Mouse (Mus musculus): Measurements from ENCODE around the gene Bpifb9a.
"Not testable (repeated sequence)": the region's sequence is repeated elsewhere in the genome, so short reads cannot be mapped to it uniquely, and the experiment has no call there.

Bpifb9a gene

DNA sequence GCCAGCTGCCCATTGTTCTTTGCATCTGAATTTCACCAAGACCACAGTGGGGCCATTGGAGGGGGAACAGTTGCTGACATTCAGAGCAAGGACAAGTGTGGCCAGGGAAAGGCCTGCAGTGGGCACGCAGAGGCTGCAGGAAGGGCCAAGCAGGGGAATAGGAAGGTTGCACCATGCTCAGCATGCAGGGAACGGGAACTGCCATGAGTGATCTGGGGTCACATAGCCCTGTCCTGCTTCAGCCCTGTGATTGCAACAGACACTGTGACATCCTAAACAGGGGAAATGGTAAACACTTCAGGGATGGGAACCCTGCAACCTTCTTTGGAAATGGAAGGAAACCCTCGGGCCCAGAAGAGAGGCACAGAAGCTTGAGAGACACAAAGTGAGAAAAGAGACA lies 47.0 kb downstream of the Bpifb9a start:
- DNase-seq (ENCODE audit: low spot score in 2 of 2) = not testable (repeated sequence)

DNA sequence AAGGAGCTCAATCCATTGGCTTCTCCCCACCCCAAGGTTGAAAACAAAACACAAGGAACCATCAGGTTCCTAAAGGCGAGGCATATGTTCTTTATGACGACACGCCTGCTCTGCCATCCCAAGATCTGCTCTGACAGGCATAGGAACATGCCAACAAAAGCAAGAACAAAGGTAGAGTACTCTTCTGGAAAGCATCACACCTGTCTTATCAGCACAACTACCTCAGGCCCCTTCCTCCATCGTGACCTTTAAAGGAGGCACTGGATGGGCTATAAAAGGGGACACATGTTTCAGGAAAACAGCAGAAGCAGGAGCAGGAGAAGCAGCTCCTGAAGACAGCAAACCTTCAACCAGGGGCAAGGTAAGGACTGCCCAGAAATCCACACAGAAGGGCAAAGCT lies 49.3 kb downstream of the Bpifb9a start, which contains the start of gene Bpifb9b:
TSS of gene Bpifb9b (plus strand) at position 301 of the 400 bp plus-strand sequence.
- not testable (repeated sequence) for DNase-seq (ENCODE audit: low spot score in 2 of 2)

DNA sequence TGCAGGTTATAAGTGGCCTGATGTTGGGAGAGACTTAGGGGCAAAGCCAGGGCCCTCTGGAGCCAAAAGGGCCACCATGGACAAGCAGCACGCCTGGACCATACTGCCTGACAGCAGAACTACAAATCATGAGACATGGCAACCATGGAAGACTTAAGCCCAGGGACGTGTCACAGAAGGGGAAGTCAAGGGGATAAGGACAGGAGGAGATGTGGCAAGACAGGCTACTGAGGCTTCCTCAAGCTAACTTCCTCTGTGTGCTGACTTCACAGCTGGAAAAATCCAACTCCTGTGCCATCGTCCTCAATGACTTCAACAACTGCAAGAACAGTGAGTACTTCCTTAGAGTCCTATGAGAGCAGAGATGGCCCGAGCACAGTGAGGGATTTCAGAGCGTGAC lies 56.1 kb downstream of the Bpifb9a start:
- DNase-seq (ENCODE audit: low spot score in 2 of 2) = not testable (repeated sequence)

All from frontal cortex, postnatal 14 days (tissue).